Mouse (Mus musculus): ENCODE measurements around the gene Gm11361.

GRCm38 (mm10) chr13:28264399-28264798 lies 7.1 kb downstream of the Gm11361 start:
- TF ChIP-seq CTCF (IDR thresholded peaks at IDR 0.05; ENCODE audit: insufficient read depth, low read length) (no peak), POLR2A (IDR thresholded peaks at IDR 0.05; ENCODE audit: borderline replicate concordance, extremely low read depth, low read depth, low read length) (no peak)
